Comparison of ENCODE assay signal across 14 mouse cellular contexts in genomic region chr14:76617447-76617846, GRCm38 (mm10).
DNase-seq lines count a peak whose midpoint lies in the region; ATAC-seq and TF ChIP-seq lines count a peak whose summit lies in the region.
"Had no signal": no experiment of that assay in that cellular context is flagged by ENCODE, and none has a peak within 500 bp of the region (broad histone marks: within the 10 kb centered on the region; RNA-seq: fewer than 3 reads in every experiment).

No protein-coding gene starts in this region.

- TF ChIP-seq CTCF in heart, postnatal 0 days (IDR thresholded peaks at IDR 0.05; ENCODE audit: low read depth), result no peak
- no peak for TF ChIP-seq CTCF in testis, adult 2 months (IDR thresholded peaks at IDR 0.05; ENCODE audit: control insufficient read depth, insufficient read depth, insufficient replicate concordance, low read depth, low read length)

- WGBS in heart, postnatal 0 days, result 50% methylated on average over 11 of the region's 11 CpGs
- 52% methylated on average over 11 of the region's 11 CpGs for WGBS in intestine, embryonic 15.5 days

- H3K4me3 ChIP-seq in heart, postnatal 0 days (ENCODE audit: low read depth, low read length), result no peak overlapping the region
- no peak overlapping the region for H3K4me3 ChIP-seq in testis, adult 2 months (ENCODE audit: control insufficient read depth, low read depth, low read length)
- H3K4me3 ChIP-seq in intestine, embryonic 15.5 days (replicated peaks), result no peak overlapping the region
- H3K4me3 ChIP-seq: liver, embryonic 12.5 days had no signal

- intact Hi-C loops in heart, postnatal 25 days (cut with DNase I), result no loop called here

- H3K27ac ChIP-seq in heart, postnatal 0 days (ENCODE audit: low read depth), result peak overlapping the region; percentile 30
- H3K27ac ChIP-seq in testis, adult 2 months (ENCODE audit: control insufficient read depth, insufficient read depth, low read depth, low read length), result peak overlapping the region; percentile 89
- peak overlapping the region; percentile 66 for H3K27ac ChIP-seq in intestine, embryonic 15.5 days
- H3K27ac ChIP-seq: liver, embryonic 12.5 days had no signal

- DNase-seq in heart, postnatal 0 days (ENCODE audit: low spot score), result no peak
- DNase-seq in heart, postnatal 25 days (ENCODE audit: low spot score), result no peak
- no peak for DNase-seq in testis, postnatal 10 days (ENCODE audit: low spot score)
- peak; percentile 65 for DNase-seq in testis, postnatal 14 days (ENCODE audit: low spot score)
- no peak for DNase-seq in ovary, postnatal 14 days (ENCODE audit: low spot score)
- no peak for DNase-seq in T-cell, adult 2 months (ENCODE audit: low spot score)
- DNase-seq: gastrocnemius, postnatal 10 days; kidney, adult 8-10 months; right cerebral cortex, adult 18-20 months; thymus, postnatal 4 days had no signal

- H3K9ac ChIP-seq in heart, postnatal 0 days (replicated peaks; ENCODE audit: low read depth, low read length), result no peak overlapping the region
- H3K9ac ChIP-seq in intestine, embryonic 15.5 days, result no peak overlapping the region
- H3K9ac ChIP-seq: liver, embryonic 12.5 days had no signal

- TF ChIP-seq EP300 in heart, postnatal 0 days (IDR thresholded peaks at IDR 0.05; ENCODE audit: low read depth), result no peak

- H3K9me3 ChIP-seq in heart, postnatal 0 days (replicated peaks; ENCODE audit: control insufficient read depth, low read length), result no peaks in the 10 kb centered on the region
- H3K9me3 ChIP-seq in intestine, embryonic 15.5 days, result no peaks in the 10 kb centered on the region
- H3K9me3 ChIP-seq: liver, embryonic 12.5 days had no signal

- no peak overlapping the region for H3K4me2 ChIP-seq in heart, postnatal 0 days (ENCODE audit: low read depth, low read length)
- no peak overlapping the region for H3K4me2 ChIP-seq in intestine, embryonic 15.5 days (replicated peaks)
- H3K4me2 ChIP-seq: liver, embryonic 12.5 days had no signal

- no peak for ATAC-seq in heart, postnatal 0 days (ENCODE audit: insufficient read depth, low read depth)
- peak; percentile 44; the same call in 1 of the 2 replicates for ATAC-seq in intestine, embryonic 15.5 days
- ATAC-seq: CD4-positive, CD25-positive, alpha-beta regulatory T cell, adult 4 months; liver, embryonic 12.5 days had no signal

- no peaks in the 10 kb centered on the region for H3K36me3 ChIP-seq in heart, postnatal 0 days (replicated peaks; ENCODE audit: control insufficient read depth, insufficient read depth, low read length)
- H3K36me3 ChIP-seq in testis, adult 2 months (ENCODE audit: control insufficient read depth, insufficient read depth, low read length), result no peaks in the 10 kb centered on the region
- no peaks in the 10 kb centered on the region for H3K36me3 ChIP-seq in intestine, embryonic 15.5 days
- H3K36me3 ChIP-seq: liver, embryonic 12.5 days had no signal

- no peaks in the 10 kb centered on the region for H3K27me3 ChIP-seq in heart, postnatal 0 days (ENCODE audit: control insufficient read depth, insufficient read depth, low read length)
- H3K27me3 ChIP-seq in testis, adult 2 months (ENCODE audit: control insufficient read depth, insufficient read depth, low read length), result no peaks in the 10 kb centered on the region
- H3K27me3 ChIP-seq in intestine, embryonic 15.5 days (replicated peaks), result no peaks in the 10 kb centered on the region
- H3K27me3 ChIP-seq: liver, embryonic 12.5 days had no signal

- peaks cover 16% of the 10 kb centered on the region for H3K4me1 ChIP-seq in heart, postnatal 0 days (ENCODE audit: control insufficient read depth, insufficient read depth)
- H3K4me1 ChIP-seq in testis, adult 2 months (ENCODE audit: control insufficient read depth, insufficient read depth, low read length), result peaks cover 7% of the 10 kb centered on the region
- H3K4me1 ChIP-seq in intestine, embryonic 15.5 days (replicated peaks), result peaks cover 13% of the 10 kb centered on the region

- TF ChIP-seq POLR2A in testis, adult 2 months (IDR thresholded peaks at IDR 0.05; ENCODE audit: control insufficient read depth, low read depth, low read length), result no peak

Comparison
In these comparisons a context has a peak if more than half of its experiments do, and no peak if none do; other contexts are left out.
1. H3K27ac ChIP-seq: peak in every context shown above with its lines; median percentile 89 in testis, adult 2 months; 66 in intestine, embryonic 15.5 days; 30 in heart, postnatal 0 days.